Mouse (Mus musculus) bone marrow, adult 2 months (tissue): ENCODE measurements around the gene Acadvl. TPM values are rescaled to one million over a fixed set of nuclear protein-coding genes. Genes with fewer than 3 reads are reported as not detected.
A peak's percentile ranks its signal among the peaks of the same experiment; 100 is the strongest.

Experiments used
- H3K27ac ChIP-seq: fragments of 200-500 bp; 2 replicates; pipeline ENCODE4 v1.5.1; 2012; ENCODE audit warnings: low read depth, mild to moderate bottlenecking, control low read depth, inconsistent platforms, low read length; ENCODE audit not compliant: control insufficient read depth, poor library complexity, insufficient read depth
- H3K4me1 ChIP-seq: fragments of 200-500 bp; 2 replicates; pipeline ENCODE4 v1.6.1; 2011; ENCODE audit warnings: low read length; ENCODE audit not compliant: control insufficient read depth, insufficient read depth
- H3K4me3 ChIP-seq: fragments of 200-500 bp; replicated peaks from 2 replicates; pipeline ENCODE3; 2011; ENCODE audit warnings: mild to moderate bottlenecking, low read depth, low read length, control low read depth; ENCODE audit not compliant: control insufficient read depth
- CTCF ChIP-seq: fragments of 200-500 bp; IDR thresholded peaks from 2 replicates; pipeline ENCODE4 v1.5.1; 2011; ENCODE audit warnings: low read length, control low read depth; ENCODE audit not compliant: control insufficient read depth, insufficient read depth
- POLR2A ChIP-seq: fragments of 200-500 bp; IDR thresholded peaks from 2 replicates; pipeline ENCODE4 v1.6.1; 2011; ENCODE audit warnings: low read depth, mild to moderate bottlenecking, control low read depth, low read length, borderline replicate concordance; ENCODE audit not compliant: control insufficient read depth
- WGBS: fragments of 180-500 bp; shearing (Covaris S2); methylation state at CpG from one replicate; pipeline ENCODE4 v1.1.7; 2018; 5-methylcytosine and 5-hydroxymethylcytosine counted together
- polyA plus RNA-seq: library from polyadenylated mRNA; stranded (reverse); fragments of >200 nt; gene quantifications from 2 replicates; pipeline ENCODE4 v1.2.4, GENCODE M21; 2011; ENCODE audit warnings: low replicate concordance; ENCODE audit not compliant: missing spikeins, insufficient read depth, insufficient read length

Gene Acadvl
- polyA plus RNA-seq, 1 experiment = 28.9 TPM

GRCm38 (mm10) chr11:70015677-70016076 lies 466 bp upstream of the Acadvl start:
- no peak overlapping the region for H3K4me3 ChIP-seq
- WGBS = 67% methylated on average over 6 of the region's 6 CpGs
- H3K4me1 ChIP-seq = peaks cover 1% of the 10 kb centered on the region; the same call in 1 of the 2 replicates
- TF ChIP-seq POLR2A (no peak), CTCF (no peak)
- H3K27ac ChIP-seq = no peak overlapping the region

DNA sequence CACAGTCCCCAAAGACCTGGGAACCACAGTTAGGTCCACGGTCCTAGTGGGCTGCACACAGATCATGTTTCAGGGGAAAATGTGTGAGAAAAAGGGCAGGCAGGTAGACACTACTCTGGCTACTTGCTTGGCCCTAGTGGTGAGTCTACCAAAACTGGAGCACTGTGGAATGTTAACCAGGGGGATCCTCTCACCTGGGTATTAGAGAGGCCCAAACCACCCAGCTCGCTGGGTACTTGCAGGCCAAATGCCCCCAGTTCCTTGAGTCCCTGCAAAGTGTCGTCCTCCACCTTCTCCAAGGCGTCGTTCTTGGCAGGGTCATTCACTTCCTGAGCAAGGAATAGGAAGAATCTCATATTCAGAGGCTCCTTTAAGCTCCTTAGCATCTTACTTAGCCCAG lies 1.2 kb downstream of the Acadvl start:
- H3K4me3 ChIP-seq = no peak overlapping the region
- WGBS = 76% methylated on average over 5 of the region's 5 CpGs
- no peak overlapping the region for H3K27ac ChIP-seq
- peaks cover 1% of the 10 kb centered on the region; the same call in 1 of the 2 replicates for H3K4me1 ChIP-seq
- TF ChIP-seq POLR2A (no peak), CTCF (no peak)

GRCm38 (mm10) chr11:70013408-70013807 lies 1.8 kb downstream of the Acadvl start:
- H3K4me1 ChIP-seq = peaks cover 1% of the 10 kb centered on the region; the same call in 1 of the 2 replicates
- WGBS = 90% methylated on average over 3 of the region's 3 CpGs
- TF ChIP-seq POLR2A (no peak), CTCF (no peak)
- H3K4me3 ChIP-seq = no peak overlapping the region
- H3K27ac ChIP-seq = no peak overlapping the region

DNA sequence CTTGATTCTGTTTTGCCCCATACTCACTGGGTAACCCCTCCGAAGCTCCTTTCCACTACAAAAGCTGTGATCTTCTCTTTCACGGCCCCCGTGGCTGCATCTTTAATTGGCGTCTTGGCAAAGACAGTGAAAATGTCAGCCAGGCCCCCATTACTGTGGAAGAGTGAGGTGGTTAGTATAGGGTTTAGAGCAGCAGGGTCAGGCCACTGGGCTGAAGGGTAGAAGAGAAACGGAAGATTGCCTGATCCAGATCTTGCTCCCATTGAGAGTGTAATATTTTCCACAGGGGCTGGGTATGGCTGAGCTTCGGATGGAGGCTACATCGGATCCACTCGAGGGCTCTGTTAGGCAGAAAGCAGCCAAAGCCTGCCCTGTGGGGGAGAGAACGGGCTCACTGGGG lies 2.3 kb downstream of the Acadvl start:
- WGBS = 87% methylated on average over 9 of the region's 9 CpGs
- TF ChIP-seq POLR2A = no peak
- no peak for TF ChIP-seq CTCF

DNA sequence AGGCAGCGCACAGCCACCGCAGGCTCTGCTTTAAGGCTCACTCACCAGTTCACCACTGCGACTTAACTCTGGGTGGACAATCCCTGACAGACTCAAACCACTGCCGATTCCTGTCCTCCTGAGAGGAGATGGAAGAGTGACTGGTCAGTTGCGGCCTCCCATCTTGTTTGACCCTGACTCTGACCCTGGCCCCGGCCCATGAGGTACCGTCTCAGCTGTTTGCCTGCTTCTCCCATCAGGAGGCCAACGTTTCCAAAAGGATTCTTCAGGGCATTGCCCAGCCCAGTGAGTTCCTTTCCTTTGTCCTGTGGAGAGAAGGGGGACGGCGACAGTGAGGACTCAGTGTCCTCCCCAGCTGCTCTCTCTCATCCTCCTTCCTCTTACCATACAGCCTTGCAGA lies 4.2 kb downstream of the Acadvl start:
- Histone ChIP-seq H3K4me1 (0 out of 2 replicates have a peak, but pooled peaks cover 1% of the 10 kb centered on the region), H3K4me3 (no peak overlapping the region), H3K27ac (no peak overlapping the region)
- 92% methylated on average over 10 of the region's 10 CpGs for WGBS
- TF ChIP-seq POLR2A (no peak), CTCF (no peak)

More for the DNA sequence above, 2.3 kb downstream of the Acadvl start:
- Histone ChIP-seq H3K27ac (no peak overlapping the region), H3K4me1 (peaks cover 1% of the 10 kb centered on the region; the same call in 1 of the 2 replicates), H3K4me3 (no peak overlapping the region)

DNA sequence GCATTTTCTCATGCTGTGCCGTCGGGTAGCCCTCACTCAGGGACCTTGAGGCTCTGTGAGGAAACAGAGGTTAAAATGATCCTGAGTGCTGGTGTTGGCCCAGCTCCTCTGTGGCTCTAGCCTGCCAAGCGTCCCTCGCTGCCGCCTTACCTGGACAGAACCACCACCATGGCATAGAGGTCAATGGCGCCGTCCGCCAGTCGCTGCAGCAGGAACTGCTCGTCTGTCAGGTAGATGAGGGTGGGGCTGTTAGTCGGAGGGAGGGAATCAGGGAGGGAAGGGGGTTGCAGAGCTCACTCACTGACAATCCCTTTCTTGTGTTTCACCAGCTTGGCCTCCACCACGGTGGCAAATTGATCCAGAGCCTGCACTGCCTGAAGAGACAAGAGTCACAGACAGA lies 4.7 kb downstream of the Acadvl start:
- TF ChIP-seq CTCF (no peak), POLR2A (no peak)
- Histone ChIP-seq H3K4me3 (no peak overlapping the region), H3K27ac (no peak overlapping the region), H3K4me1 (0 out of 2 replicates have a peak, but pooled peaks cover 1% of the 10 kb centered on the region)
- 85% methylated on average over 12 of the region's 12 CpGs for WGBS

- no peak for TF ChIP-seq POLR2A
- WGBS = 88% methylated on average over 6 of the region's 6 CpGs
- H3K4me3 ChIP-seq = no peak overlapping the region
- H3K27ac ChIP-seq = no peak overlapping the region
- H3K4me1 ChIP-seq = 0 out of 2 replicates have a peak, but pooled peaks cover 1% of the 10 kb centered on the region
These were observed 5.2 kb downstream of the Acadvl start for GRCm38 (mm10) chr11:70010033-70010432.

DNA sequence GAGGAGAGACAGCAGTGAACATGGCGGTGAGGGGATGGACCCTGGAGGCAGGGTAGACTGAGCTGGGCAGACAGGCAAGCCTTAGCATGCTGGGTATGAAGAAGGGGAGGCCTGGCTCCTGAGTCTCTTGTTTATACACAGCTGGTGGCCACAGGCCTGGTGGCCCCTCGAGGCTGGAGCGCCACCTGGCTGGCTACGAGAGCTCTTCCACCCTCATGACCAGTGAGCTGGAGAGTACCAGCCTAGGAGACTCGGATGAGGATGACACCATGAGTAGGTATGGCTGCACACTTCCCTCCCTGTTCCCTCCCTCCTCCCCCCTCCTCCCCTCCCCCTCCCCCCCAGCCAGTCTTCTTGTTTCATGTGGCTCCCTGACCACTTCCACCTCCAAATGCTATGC lies 9.7 kb downstream of the Acadvl start:
- Histone ChIP-seq H3K4me3 (no peak overlapping the region), H3K27ac (no peak overlapping the region), H3K4me1 (peaks cover 2% of the 10 kb centered on the region)
- TF ChIP-seq CTCF = peak; percentile 72
- TF ChIP-seq POLR2A = no peak
- WGBS = 49% methylated on average over 5 of the region's 5 CpGs

DNA sequence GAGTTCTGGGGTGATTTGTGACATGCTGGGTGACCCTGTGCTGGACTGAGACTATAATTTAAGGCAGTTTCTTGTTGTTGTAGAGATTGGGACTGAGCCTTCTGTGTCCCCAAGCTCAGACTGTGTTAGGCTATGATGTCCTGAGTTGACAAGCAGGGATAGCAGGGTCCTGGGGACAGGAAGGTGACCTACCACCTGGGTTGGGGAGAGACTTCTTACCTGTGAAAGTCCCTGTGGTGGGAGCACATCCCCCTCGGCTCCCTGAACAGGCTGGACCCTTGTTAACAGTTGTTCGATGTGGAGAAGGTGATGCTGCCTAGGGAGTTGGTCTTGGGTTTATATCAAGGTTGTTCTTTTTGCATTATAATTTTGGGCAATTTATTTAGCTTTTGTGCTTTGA lies 12.7 kb downstream of the Acadvl start:
- TF ChIP-seq CTCF (no peak), POLR2A (no peak)
- Histone ChIP-seq H3K4me3 (no peak overlapping the region), H3K27ac (no peak overlapping the region), H3K4me1 (peaks cover 2% of the 10 kb centered on the region)
- WGBS = 76% methylated on average over 2 of the region's 2 CpGs
